Mouse (Mus musculus): ENCODE measurements at regions not wholly inside any gene's neighbourhood (a gene's known extent, or its start where the extent isn't known, plus 50 kb on each side); places are given as distances from the start of the nearest gene placed in this dataset.

DNA sequence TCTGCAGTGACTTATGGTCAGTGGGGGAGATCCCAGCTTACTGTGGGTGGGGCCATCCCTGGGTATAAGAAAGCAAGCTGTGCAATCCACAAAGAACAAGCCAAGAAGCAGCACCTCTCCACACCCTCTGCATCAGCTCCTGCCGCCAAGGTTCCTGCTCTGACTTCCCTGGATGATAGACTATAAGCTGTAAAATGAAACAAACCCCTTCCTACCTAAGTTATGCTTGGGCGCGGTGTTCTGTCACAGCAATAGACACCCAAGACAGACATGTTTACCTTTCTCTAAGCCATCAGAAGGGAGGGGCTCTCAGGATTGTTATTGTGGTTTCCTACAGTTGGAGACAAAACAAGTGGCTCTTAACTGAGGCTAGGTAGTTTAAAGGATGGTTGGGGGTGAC is 159.5 kb downstream of the Spata18 start:
- no peaks in the 10 kb centered on the region for H3K9me3 ChIP-seq (ENCODE audit: control insufficient read depth, low read length)
- no peak overlapping the region for H3K4me2 ChIP-seq (ENCODE audit: low read depth, low read length, severe bottlenecking)
- H3K4me3 ChIP-seq (ENCODE audit: low read depth, low read length): no peak overlapping the region
- DNase-seq (ENCODE audit: low spot score) (no peak), ATAC-seq (replicated peaks; ENCODE audit: low FRiP score) (no peak)
- H3K36me3 ChIP-seq (ENCODE audit: control insufficient read depth, insufficient read depth, low read length): no peaks in the 10 kb centered on the region
- H3K4me1 ChIP-seq (replicated peaks; ENCODE audit: control insufficient read depth, insufficient read depth, low read length): no peaks in the 10 kb centered on the region
- no peak overlapping the region for H3K27ac ChIP-seq (ENCODE audit: low read depth, low read length)
- no peak overlapping the region for H3K9ac ChIP-seq (ENCODE audit: low read length)
- WGBS: 83% methylated on average over 3 of the region's 3 CpGs
- H3K27me3 ChIP-seq (ENCODE audit: control insufficient read depth, insufficient read depth, low read length): no peaks in the 10 kb centered on the region

GRCm38 (mm10) chr5:73811094-73811521 is 159.9 kb downstream of the Spata18 start:
- 80% methylated on average over 3 of the region's 3 CpGs for WGBS
- no peaks in the 10 kb centered on the region for H3K4me1 ChIP-seq (replicated peaks; ENCODE audit: control insufficient read depth, insufficient read depth, low read length)
- H3K4me2 ChIP-seq (ENCODE audit: low read depth, low read length, severe bottlenecking): no peak overlapping the region
- ATAC-seq (replicated peaks; ENCODE audit: low FRiP score) (no peak), DNase-seq (ENCODE audit: low spot score) (no peak)
- H3K36me3 ChIP-seq (ENCODE audit: control insufficient read depth, insufficient read depth, low read length): no peaks in the 10 kb centered on the region
- H3K27me3 ChIP-seq (ENCODE audit: control insufficient read depth, insufficient read depth, low read length): no peaks in the 10 kb centered on the region
- no peak overlapping the region for H3K4me3 ChIP-seq (ENCODE audit: low read depth, low read length)
- no peaks in the 10 kb centered on the region for H3K9me3 ChIP-seq (ENCODE audit: control insufficient read depth, low read length)
- no peak overlapping the region for H3K9ac ChIP-seq (ENCODE audit: low read length)
- no peak overlapping the region for H3K27ac ChIP-seq (ENCODE audit: low read depth, low read length)

GRCm38 (mm10) chr5:73815752-73816151 is 164.6 kb downstream of the Spata18 start:
- no peaks in the 10 kb centered on the region for H3K27me3 ChIP-seq (ENCODE audit: control insufficient read depth, insufficient read depth, low read length)
- H3K36me3 ChIP-seq (ENCODE audit: control insufficient read depth, insufficient read depth, low read length): no peaks in the 10 kb centered on the region
- ATAC-seq (replicated peaks; ENCODE audit: low FRiP score): no peak
- no peak overlapping the region for H3K4me3 ChIP-seq (ENCODE audit: low read depth, low read length)
- no peak for DNase-seq (ENCODE audit: low spot score)
- no peak overlapping the region for H3K9ac ChIP-seq (ENCODE audit: low read length)
- H3K4me1 ChIP-seq (replicated peaks; ENCODE audit: control insufficient read depth, insufficient read depth, low read length): no peaks in the 10 kb centered on the region
- 94% methylated on average over 5 of the region's 5 CpGs for WGBS
- H3K9me3 ChIP-seq (ENCODE audit: control insufficient read depth, low read length): no peaks in the 10 kb centered on the region
- H3K4me2 ChIP-seq (ENCODE audit: low read depth, low read length, severe bottlenecking): no peak overlapping the region
- H3K27ac ChIP-seq (ENCODE audit: low read depth, low read length): no peak overlapping the region

GRCm38 (mm10) chr5:73817180-73817579 is 166.0 kb downstream of the Spata18 start:
- no peaks in the 10 kb centered on the region for H3K9me3 ChIP-seq (ENCODE audit: control insufficient read depth, low read length)
- no peaks in the 10 kb centered on the region for H3K36me3 ChIP-seq (ENCODE audit: control insufficient read depth, insufficient read depth, low read length)
- 89% methylated on average over 1 of the region's 1 CpGs for WGBS
- H3K4me2 ChIP-seq (ENCODE audit: low read depth, low read length, severe bottlenecking): no peak overlapping the region
- H3K4me1 ChIP-seq (replicated peaks; ENCODE audit: control insufficient read depth, insufficient read depth, low read length): no peaks in the 10 kb centered on the region
- H3K4me3 ChIP-seq (ENCODE audit: low read depth, low read length): no peak overlapping the region
- ATAC-seq (replicated peaks; ENCODE audit: low FRiP score): no peak
- H3K9ac ChIP-seq (ENCODE audit: low read length): no peak overlapping the region
- H3K27ac ChIP-seq (ENCODE audit: low read depth, low read length): no peak overlapping the region
- no peaks in the 10 kb centered on the region for H3K27me3 ChIP-seq (ENCODE audit: control insufficient read depth, insufficient read depth, low read length)
- DNase-seq (ENCODE audit: low spot score): no peak

GRCm38 (mm10) chr5:73821956-73822545 is 170.9 kb downstream of the Spata18 start:
- H3K9ac ChIP-seq (ENCODE audit: low read length): no peak overlapping the region
- H3K4me1 ChIP-seq (replicated peaks; ENCODE audit: control insufficient read depth, insufficient read depth, low read length): no peaks in the 10 kb centered on the region
- H3K9me3 ChIP-seq (ENCODE audit: control insufficient read depth, low read length): no peaks in the 10 kb centered on the region
- H3K27me3 ChIP-seq (ENCODE audit: control insufficient read depth, insufficient read depth, low read length): no peaks in the 10 kb centered on the region
- no peak for ATAC-seq (replicated peaks; ENCODE audit: low FRiP score)
- no peaks in the 10 kb centered on the region for H3K36me3 ChIP-seq (ENCODE audit: control insufficient read depth, insufficient read depth, low read length)
- WGBS: 81% methylated on average over 19 of the region's 19 CpGs
- H3K4me3 ChIP-seq (ENCODE audit: low read depth, low read length): no peak overlapping the region
- no peak for DNase-seq (ENCODE audit: low spot score)
- no peak overlapping the region for H3K27ac ChIP-seq (ENCODE audit: low read depth, low read length)
- no peak overlapping the region for H3K4me2 ChIP-seq (ENCODE audit: low read depth, low read length, severe bottlenecking)

- DNase-seq (ENCODE audit: low spot score) (no peak), ATAC-seq (replicated peaks; ENCODE audit: low FRiP score) (no peak)
- Histone ChIP-seq H3K9ac (ENCODE audit: low read length) (no peak overlapping the region), H3K4me1 (replicated peaks; ENCODE audit: control insufficient read depth, insufficient read depth, low read length) (no peaks in the 10 kb centered on the region), H3K9me3 (ENCODE audit: control insufficient read depth, low read length) (no peaks in the 10 kb centered on the region), H3K27me3 (ENCODE audit: control insufficient read depth, insufficient read depth, low read length) (no peaks in the 10 kb centered on the region), H3K36me3 (ENCODE audit: control insufficient read depth, insufficient read depth, low read length) (no peaks in the 10 kb centered on the region), H3K4me3 (ENCODE audit: low read depth, low read length) (no peak overlapping the region), H3K27ac (ENCODE audit: low read depth, low read length) (no peak overlapping the region), H3K4me2 (ENCODE audit: low read depth, low read length, severe bottlenecking) (no peak overlapping the region)
- WGBS: 89% methylated on average over 5 of the region's 5 CpGs
These were observed 172.2 kb downstream of the Spata18 start for GRCm38 (mm10) chr5:73823421-73823820.

GRCm38 (mm10) chr5:73826941-73827340 is 175.8 kb downstream of the Spata18 start:
- DNase-seq (ENCODE audit: low spot score) (no peak), ATAC-seq (replicated peaks; ENCODE audit: low FRiP score) (no peak)
- H3K36me3 ChIP-seq (ENCODE audit: control insufficient read depth, insufficient read depth, low read length): no peaks in the 10 kb centered on the region
- 86% methylated on average over 4 of the region's 4 CpGs for WGBS
- no peaks in the 10 kb centered on the region for H3K9me3 ChIP-seq (ENCODE audit: control insufficient read depth, low read length)
- no peaks in the 10 kb centered on the region for H3K4me1 ChIP-seq (replicated peaks; ENCODE audit: control insufficient read depth, insufficient read depth, low read length)
- no peak overlapping the region for H3K9ac ChIP-seq (ENCODE audit: low read length)
- no peak overlapping the region for H3K4me2 ChIP-seq (ENCODE audit: low read depth, low read length, severe bottlenecking)
- H3K27ac ChIP-seq (ENCODE audit: low read depth, low read length): no peak overlapping the region
- H3K4me3 ChIP-seq (ENCODE audit: low read depth, low read length): no peak overlapping the region
- no peaks in the 10 kb centered on the region for H3K27me3 ChIP-seq (ENCODE audit: control insufficient read depth, insufficient read depth, low read length)

DNA sequence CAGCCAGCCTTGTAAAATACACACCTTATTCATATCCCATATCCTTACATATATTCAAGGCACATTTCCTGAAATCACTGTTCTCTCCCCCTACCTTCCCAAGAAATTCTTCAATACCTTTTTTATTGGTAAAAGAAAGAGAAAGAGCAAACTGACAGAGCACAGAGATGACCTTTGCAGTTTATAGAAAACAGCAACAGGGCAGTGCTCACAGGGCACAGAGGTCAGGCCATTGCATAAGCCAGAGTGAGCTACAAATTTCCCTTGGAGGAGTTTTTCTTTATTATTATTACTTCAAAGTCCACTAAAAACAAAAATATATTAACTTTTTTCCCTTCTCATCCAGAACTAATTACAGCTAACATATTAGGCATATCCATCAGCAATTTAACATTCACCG is 182.5 kb downstream of the Spata18 start:
- Histone ChIP-seq H3K4me2 (ENCODE audit: low read depth, low read length, severe bottlenecking) (no peak overlapping the region), H3K36me3 (ENCODE audit: control insufficient read depth, insufficient read depth, low read length) (no peaks in the 10 kb centered on the region), H3K9ac (ENCODE audit: low read length) (no peak overlapping the region), H3K4me3 (ENCODE audit: low read depth, low read length) (no peak overlapping the region), H3K27me3 (ENCODE audit: control insufficient read depth, insufficient read depth, low read length) (no peaks in the 10 kb centered on the region), H3K27ac (ENCODE audit: low read depth, low read length) (no peak overlapping the region), H3K9me3 (ENCODE audit: control insufficient read depth, low read length) (no peaks in the 10 kb centered on the region), H3K4me1 (replicated peaks; ENCODE audit: control insufficient read depth, insufficient read depth, low read length) (no peaks in the 10 kb centered on the region)
- DNase-seq (ENCODE audit: low spot score) (no peak), ATAC-seq (replicated peaks; ENCODE audit: low FRiP score) (no peak)
- WGBS: 89% methylated on average over 1 of the region's 1 CpGs

GRCm38 (mm10) chr5:73843776-73844175 is 192.6 kb downstream of the Spata18 start:
- ATAC-seq (replicated peaks; ENCODE audit: low FRiP score) (no peak), DNase-seq (ENCODE audit: low spot score) (no peak)
- Histone ChIP-seq H3K27me3 (ENCODE audit: control insufficient read depth, insufficient read depth, low read length) (no peaks in the 10 kb centered on the region), H3K4me3 (ENCODE audit: low read depth, low read length) (no peak overlapping the region), H3K9me3 (ENCODE audit: control insufficient read depth, low read length) (no peaks in the 10 kb centered on the region), H3K4me2 (ENCODE audit: low read depth, low read length, severe bottlenecking) (no peak overlapping the region), H3K4me1 (replicated peaks; ENCODE audit: control insufficient read depth, insufficient read depth, low read length) (no peaks in the 10 kb centered on the region), H3K27ac (ENCODE audit: low read depth, low read length) (no peak overlapping the region), H3K9ac (ENCODE audit: low read length) (no peak overlapping the region), H3K36me3 (ENCODE audit: control insufficient read depth, insufficient read depth, low read length) (no peaks in the 10 kb centered on the region)
- 82% methylated on average over 3 of the region's 3 CpGs for WGBS
